Mouse (Mus musculus): ENCODE measurements at regions not wholly inside any gene's neighbourhood (a gene's known extent, or its start where the extent isn't known, plus 50 kb on each side); places are given as distances from the start of the nearest gene placed in this dataset.

GRCm38 (mm10) chr7:121280597-121280996, 111.1 kb upstream of the Hs3st2 start:
- TF ChIP-seq POLR2A (IDR thresholded peaks at IDR 0.05; ENCODE audit: borderline replicate concordance, extremely low read depth, insufficient read depth, insufficient read length, poor library complexity, severe bottlenecking) (no peak), CTCF (IDR thresholded peaks at IDR 0.05; ENCODE audit: borderline replicate concordance, extremely low read depth, insufficient read depth, insufficient read length) (no peak)

All from brain, embryonic 14.5 days (tissue).